Mouse (Mus musculus): Measurements from ENCODE around the gene St3gal3.

St3gal3 gene

GRCm38 (mm10) chr4:117890750-117891149 is 244.0 kb downstream of the St3gal3 start:
- DNase-seq: no peak

- no peak for DNase-seq
These were observed 244.7 kb downstream of the St3gal3 start for GRCm38 (mm10) chr4:117890031-117890430.

GRCm38 (mm10) chr4:117889471-117889870 is 245.2 kb downstream of the St3gal3 start:
- no peak for DNase-seq

- no peak for DNase-seq
These were observed 246.8 kb downstream of the St3gal3 start for GRCm38 (mm10) chr4:117887920-117888319.

GRCm38 (mm10) chr4:117887133-117887532 is 247.6 kb downstream of the St3gal3 start, which contains the start of gene Atp6v0b:
Gene Atp6v0b (minus strand): TSS chr4:117887333.
- DNase-seq: peak; percentile 94 to 95

DNA sequence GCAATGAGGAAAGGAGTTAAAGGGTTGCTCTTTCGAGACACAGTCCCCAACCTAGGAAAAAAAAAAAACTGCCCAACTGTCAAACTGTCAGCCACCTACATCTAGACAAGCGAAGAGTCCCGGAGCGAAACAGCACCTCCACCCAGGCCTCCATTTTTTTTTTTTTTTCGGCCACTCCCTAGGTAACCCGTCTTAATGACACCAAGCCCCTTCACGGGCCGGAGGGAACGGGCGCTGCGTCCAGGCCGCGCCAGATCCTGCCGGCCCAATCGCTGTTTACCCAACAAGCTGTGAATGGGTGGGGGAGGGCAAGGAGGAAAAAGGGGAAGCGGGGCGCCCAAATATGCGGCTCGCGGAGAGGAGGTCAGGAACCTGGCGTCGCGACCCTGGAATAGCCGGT is 248.1 kb downstream of the St3gal3 start:
- DNase-seq: peak in 1 of 2 experiments; percentile 29

GRCm38 (mm10) chr4:117885994-117886393 is 248.7 kb downstream of the St3gal3 start:
- DNase-seq: no peak

DNA sequence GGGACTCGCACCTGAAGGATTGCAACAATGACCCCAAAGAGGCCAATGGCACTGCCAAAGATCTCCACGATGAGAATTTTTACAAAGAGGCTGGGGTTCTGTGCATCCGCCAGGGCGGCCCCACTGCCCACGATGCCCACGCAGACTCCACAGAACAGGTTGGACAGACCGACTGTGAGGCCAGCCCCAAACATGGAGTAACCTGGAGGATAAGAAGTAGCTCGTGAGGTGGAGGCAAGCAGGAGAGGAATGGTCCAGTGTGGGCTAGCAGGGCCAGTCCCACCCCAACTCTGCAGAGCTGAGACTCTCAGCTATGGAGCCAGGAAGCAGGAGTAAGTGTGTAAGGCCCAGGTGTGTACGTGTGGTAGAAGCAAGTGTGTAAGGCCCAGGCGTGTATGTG is 249.6 kb downstream of the St3gal3 start:
- DNase-seq: no peak

- DNase-seq: no peak
These were observed 250.6 kb downstream of the St3gal3 start for GRCm38 (mm10) chr4:117884146-117884545.

DNA sequence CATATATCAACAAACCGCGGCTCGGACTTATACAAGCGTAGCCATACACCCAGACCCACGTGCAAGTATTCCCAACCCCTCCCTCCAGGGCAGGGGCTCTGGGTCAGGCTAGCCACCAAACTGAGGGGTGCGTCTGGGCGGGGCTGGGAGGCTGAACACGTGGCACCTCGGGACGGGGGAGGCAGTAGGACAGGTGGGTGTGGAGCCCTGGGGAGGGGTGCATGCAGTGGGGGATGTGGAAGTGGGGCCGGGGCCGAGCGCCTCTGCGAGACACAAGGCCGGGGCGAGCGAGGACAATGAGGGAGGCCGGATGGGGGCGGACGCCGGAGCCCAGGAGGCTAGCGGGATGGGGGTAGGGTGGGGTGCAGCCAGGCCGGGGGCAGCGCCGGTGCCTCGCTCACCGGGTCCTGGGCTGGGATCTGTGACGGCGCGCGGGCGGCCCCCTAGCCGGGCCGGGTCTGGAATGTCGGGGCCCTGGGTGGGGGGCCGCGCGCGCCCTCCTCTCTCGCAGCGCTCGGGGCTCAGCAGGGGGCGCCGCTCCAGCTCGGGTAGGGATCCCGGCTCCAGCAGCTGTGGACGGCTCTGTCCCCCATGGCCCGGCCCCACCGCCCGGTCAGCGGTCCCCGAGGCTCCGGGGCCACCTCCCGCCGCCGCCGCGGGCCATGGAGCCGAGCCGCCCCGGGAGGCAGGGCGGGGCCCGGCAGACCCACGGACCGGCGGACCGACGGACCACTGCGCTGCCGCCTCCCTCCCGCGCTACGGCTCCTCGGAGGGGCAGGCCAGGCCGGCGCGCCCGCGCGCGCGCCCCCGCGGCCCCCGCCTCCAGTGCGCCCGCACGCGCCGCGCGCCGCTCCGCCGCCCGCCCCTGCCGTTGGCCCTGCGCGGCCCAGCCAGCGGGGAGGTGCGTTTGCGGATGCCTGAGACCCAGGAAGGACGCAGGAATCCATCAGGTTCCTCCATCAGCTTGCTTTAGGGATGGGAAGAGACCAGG is 251.7 kb downstream of the St3gal3 start, which contains the start of gene B4galt2:
TSS of gene B4galt2 (minus strand) at position 787 of the 991 bp plus-strand sequence.
- no peak for DNase-seq
